Comparison of ENCODE assay signal across 34 mouse cellular contexts in genomic region chr15:101852571-101852970, GRCm38 (mm10). TPM values are rescaled to one million over a fixed set of nuclear protein-coding genes. Genes with fewer than 3 reads are reported as not detected.
DNase-seq lines count a peak whose midpoint lies in the region; ATAC-seq and TF ChIP-seq lines count a peak whose summit lies in the region.
"Had no signal": no experiment of that assay in that cellular context is flagged by ENCODE, and none has a peak within 500 bp of the region (broad histone marks: within the 10 kb centered on the region; RNA-seq: fewer than 3 reads in every experiment).

No protein-coding gene starts in this region.

- H3K36me3 ChIP-seq in forebrain, embryonic 14.5 days (ENCODE audit: control insufficient read depth, insufficient read depth, low read length) = no peaks in the 10 kb centered on the region
- H3K36me3 ChIP-seq in forebrain, postnatal 0 days (ENCODE audit: insufficient read depth) = no peaks in the 10 kb centered on the region
- H3K36me3 ChIP-seq: embryonic facial prominence, embryonic 13.5 days; forebrain, embryonic 10.5 days; heart, embryonic 10.5 days; heart, embryonic 13.5 days had no signal

- H3K27me3 ChIP-seq in forebrain, embryonic 14.5 days (replicated peaks; ENCODE audit: control insufficient read depth, insufficient read depth, low read length) = peaks cover 1% of the 10 kb centered on the region; the same call in 1 of the 2 replicates
- no peaks in the 10 kb centered on the region for H3K27me3 ChIP-seq in forebrain, postnatal 0 days (ENCODE audit: insufficient read depth, low read length)

- 2% methylated on average over 5 of the region's 5 CpGs for WGBS in forebrain, embryonic 14.5 days
- WGBS in forebrain, postnatal 0 days = 7% methylated on average over 5 of the region's 5 CpGs

- no peak overlapping the region for H3K27ac ChIP-seq in forebrain, embryonic 14.5 days (ENCODE audit: low read depth, low read length)
- no peak overlapping the region for H3K27ac ChIP-seq in forebrain, postnatal 0 days (ENCODE audit: low read depth, low read length)
- H3K27ac ChIP-seq: embryonic facial prominence, embryonic 13.5 days; forebrain, embryonic 10.5 days; forebrain, embryonic 13.5 days; heart, adult 2 months; heart, embryonic 10.5 days; heart, embryonic 13.5 days; hindbrain, embryonic 14.5 days; hindbrain, postnatal 0 days had no signal

- TF ChIP-seq CTCF in forebrain, postnatal 0 days (IDR thresholded peaks at IDR 0.05; ENCODE audit: low read depth) = no peak

- H3K4me3 ChIP-seq in forebrain, embryonic 14.5 days (ENCODE audit: low read depth, low read length) = no peak overlapping the region
- H3K4me3 ChIP-seq in forebrain, postnatal 0 days (ENCODE audit: low read depth, low read length) = no peak overlapping the region
- H3K4me3 ChIP-seq: embryonic facial prominence, embryonic 13.5 days; forebrain, embryonic 10.5 days; forebrain, embryonic 13.5 days; heart, adult 2 months; heart, embryonic 10.5 days; heart, embryonic 13.5 days had no signal

- no peak overlapping the region for H3K4me2 ChIP-seq in forebrain, embryonic 14.5 days (ENCODE audit: low read length)
- no peak overlapping the region for H3K4me2 ChIP-seq in forebrain, postnatal 0 days (ENCODE audit: low read depth)
- H3K4me2 ChIP-seq: embryonic facial prominence, embryonic 13.5 days; forebrain, embryonic 13.5 days; heart, embryonic 13.5 days; hindbrain, embryonic 14.5 days had no signal

- no peak overlapping the region for H3K9ac ChIP-seq in forebrain, embryonic 14.5 days (ENCODE audit: low read length)
- no peak overlapping the region for H3K9ac ChIP-seq in forebrain, postnatal 0 days
- H3K9ac ChIP-seq: embryonic facial prominence, embryonic 13.5 days; forebrain, embryonic 13.5 days; heart, embryonic 13.5 days; hindbrain, embryonic 14.5 days had no signal

- no peaks in the 10 kb centered on the region; the same call in 1 of the 2 replicates for H3K4me1 ChIP-seq in forebrain, embryonic 14.5 days (ENCODE audit: control insufficient read depth, insufficient read depth, low read length)
- H3K4me1 ChIP-seq in forebrain, postnatal 0 days (ENCODE audit: insufficient read depth) = no peaks in the 10 kb centered on the region

- no peaks in the 10 kb centered on the region for H3K9me3 ChIP-seq in forebrain, embryonic 14.5 days (replicated peaks; ENCODE audit: control insufficient read depth, low read length)
- no peaks in the 10 kb centered on the region for H3K9me3 ChIP-seq in forebrain, postnatal 0 days (ENCODE audit: low read length)
- H3K9me3 ChIP-seq: embryonic facial prominence, embryonic 13.5 days; forebrain, embryonic 10.5 days; forebrain, embryonic 13.5 days; heart, embryonic 10.5 days; heart, embryonic 13.5 days had no signal

- no peak for ATAC-seq in forebrain, embryonic 14.5 days
- ATAC-seq in forebrain, postnatal 0 days = no peak
- ATAC-seq: forebrain, embryonic 13.5 days; hindbrain, postnatal 0 days; inflammation-experienced regulatory T-cells, adult 6 months; intestine, embryonic 16.5 days had no signal

- peak; percentile 31 for DNase-seq in forebrain, embryonic 14.5 days (ENCODE audit: low spot score)
- DNase-seq in forebrain, postnatal 0 days = no peak
- DNase-seq in ZHBTc4 (ENCODE audit: low read depth, low spot score) = peak; percentile 60
- peak; percentile 79 for DNase-seq in retina, postnatal 1 day
- no peak for DNase-seq in layer of hippocampus, postnatal 10 days (ENCODE audit: low spot score in 2 of 2)
- no peak for DNase-seq in right cerebral cortex, postnatal 14 days
- DNase-seq: adrenal gland, postnatal 10 days; adrenal gland, postnatal 36 days; B cell, adult 2 months; cerebellum, adult 11 months; cerebellum, adult 2 months; cerebellum, adult 9-11 months; cerebellum, postnatal 25 days; gastrocnemius, postnatal 36 days; heart, adult 2 months; heart, postnatal 14 days; heart, postnatal 4 days; kidney, adult 18-20 months had no signal

RNA-seq across cellular contexts. Expression of gene Krt1, which starts 2.0 kb away (rescaled TPM):
- polyA plus RNA-seq in forebrain, embryonic 14.5 days (2014; fragmentation: Nextera tagmentation; extraction: Ambion mirVana) = 5.2 and 7.0 TPM in 2 replicates
- total RNA-seq in forebrain, postnatal 0 days (2014; rRNA removed) = 9.2 and 12.3 TPM in 2 replicates
- polyA plus RNA-seq in forebrain, postnatal 0 days (2015; fragmentation: Nextera tagmentation; extraction: Ambion mirVana) = 18.1 and 20.9 TPM in 2 replicates
- total RNA-seq in layer of hippocampus, postnatal 10 days (2021) = 1 to 10 TPM; 5.4 to 6.9 TPM
- total RNA-seq: CH12.LX; common myeloid progenitor, adult 5-6 weeks; gastrocnemius, adult 8-10 months; gastrocnemius, postnatal 36 days; granulocyte monocyte progenitor cell, adult 5-6 weeks; heart, adult 2 months; heart, postnatal 4 days; MEL had no signal
- polyA plus RNA-seq: inflammation-experienced regulatory T-cells, adult 6 months had no signal

RNA-seq across cellular contexts. Expression of gene Krt77, which starts 16.9 kb away (rescaled TPM):
- polyA plus RNA-seq in forebrain, embryonic 14.5 days (2014; fragmentation: Nextera tagmentation; extraction: Ambion mirVana) = 0.32 and 0.91 TPM in 2 replicates
- 3.7 and 7.7 TPM in 2 replicates for total RNA-seq in forebrain, postnatal 0 days (2014; rRNA removed)
- 1.5 and 2.1 TPM in 2 replicates for polyA plus RNA-seq in forebrain, postnatal 0 days (2015; fragmentation: Nextera tagmentation; extraction: Ambion mirVana)
- total RNA-seq in layer of hippocampus, postnatal 10 days (2021) = 10 to 100 TPM in 1 of 2 experiments, 1 to 10 TPM in 1; 9.5 to 10.4 TPM
- total RNA-seq: adrenal gland, postnatal 10 days; adrenal gland, postnatal 36 days; CH12.LX; common myeloid progenitor, adult 5-6 weeks; gastrocnemius, adult 8-10 months; gastrocnemius, postnatal 36 days; granulocyte monocyte progenitor cell, adult 5-6 weeks; heart, postnatal 14 days; heart, postnatal 4 days; MEL had no signal
- polyA plus RNA-seq: forebrain, embryonic 10.5 days; heart, adult 2 months; heart, embryonic 13.5 days; hindbrain, embryonic 11.5 days; inflammation-experienced regulatory T-cells, adult 6 months had no signal

RNA-seq across cellular contexts. Expression of gene Krt2, which starts 34.6 kb away (rescaled TPM):
- polyA plus RNA-seq in forebrain, embryonic 14.5 days (2014; fragmentation: Nextera tagmentation; extraction: Ambion mirVana) = not detected in 2 replicates
- total RNA-seq in forebrain, postnatal 0 days (2014; rRNA removed) = 0.15 and 0.29 TPM in 2 replicates
- polyA plus RNA-seq in forebrain, postnatal 0 days (2015; fragmentation: Nextera tagmentation; extraction: Ambion mirVana) = 0.05 and 0.11 TPM in 2 replicates
- 1 to 10 TPM; 2.0 to 2.1 TPM for total RNA-seq in layer of hippocampus, postnatal 10 days (2021)
- total RNA-seq: adrenal gland, postnatal 10 days; adrenal gland, postnatal 36 days; CH12.LX; common myeloid progenitor, adult 5-6 weeks; gastrocnemius, adult 8-10 months; gastrocnemius, postnatal 36 days; granulocyte monocyte progenitor cell, adult 5-6 weeks; heart, adult 2 months; heart, postnatal 14 days; heart, postnatal 4 days; MEL had no signal
- polyA plus RNA-seq: cerebellum, adult 2 months; forebrain, embryonic 10.5 days; forebrain, embryonic 13.5 days; heart, adult 2 months; heart, embryonic 10.5 days; heart, embryonic 13.5 days; heart, embryonic 16.5 days; hindbrain, embryonic 11.5 days; hindbrain, embryonic 14.5 days; inflammation-experienced regulatory T-cells, adult 6 months; intestine, embryonic 16.5 days had no signal

RNA-seq across cellular contexts. Expression of gene Krt76, which starts 40.1 kb away (rescaled TPM):
- polyA plus RNA-seq in forebrain, embryonic 14.5 days (2014; fragmentation: Nextera tagmentation; extraction: Ambion mirVana) = not detected in 2 replicates
- not detected in 2 replicates for total RNA-seq in forebrain, postnatal 0 days (2014; rRNA removed)
- not detected in 2 replicates for polyA plus RNA-seq in forebrain, postnatal 0 days (2015; fragmentation: Nextera tagmentation; extraction: Ambion mirVana)
- total RNA-seq in layer of hippocampus, postnatal 10 days (2021) = not detected
- total RNA-seq: adrenal gland, postnatal 10 days; adrenal gland, postnatal 36 days; CH12.LX; common myeloid progenitor, adult 5-6 weeks; gastrocnemius, adult 8-10 months; gastrocnemius, postnatal 36 days; granulocyte monocyte progenitor cell, adult 5-6 weeks; heart, adult 2 months; heart, postnatal 14 days; heart, postnatal 4 days; MEL had no signal
- polyA plus RNA-seq: cerebellum, adult 2 months; forebrain, embryonic 10.5 days; forebrain, embryonic 13.5 days; heart, adult 2 months; heart, embryonic 10.5 days; heart, embryonic 13.5 days; heart, embryonic 16.5 days; hindbrain, embryonic 11.5 days; hindbrain, embryonic 14.5 days; hindbrain, postnatal 0 days; inflammation-experienced regulatory T-cells, adult 6 months; intestine, embryonic 16.5 days had no signal

RNA-seq across cellular contexts. Expression of gene Krt73, which starts 50.4 kb away (rescaled TPM):
- polyA plus RNA-seq in forebrain, embryonic 14.5 days (2014; fragmentation: Nextera tagmentation; extraction: Ambion mirVana) = 0.36 and 0.81 TPM in 2 replicates
- 0.24 and 0.38 TPM in 2 replicates for total RNA-seq in forebrain, postnatal 0 days (2014; rRNA removed)
- 0.54 and 0.69 TPM in 2 replicates for polyA plus RNA-seq in forebrain, postnatal 0 days (2015; fragmentation: Nextera tagmentation; extraction: Ambion mirVana)
- 1 to 10 TPM; 2.7 to 4.4 TPM for total RNA-seq in layer of hippocampus, postnatal 10 days (2021)
- total RNA-seq: adrenal gland, postnatal 10 days; adrenal gland, postnatal 36 days; CH12.LX; common myeloid progenitor, adult 5-6 weeks; gastrocnemius, adult 8-10 months; gastrocnemius, postnatal 36 days; granulocyte monocyte progenitor cell, adult 5-6 weeks; heart, adult 2 months; heart, postnatal 14 days; heart, postnatal 4 days; MEL had no signal
- polyA plus RNA-seq: forebrain, embryonic 10.5 days; heart, adult 2 months; heart, embryonic 10.5 days; heart, embryonic 13.5 days; heart, embryonic 16.5 days; inflammation-experienced regulatory T-cells, adult 6 months; intestine, embryonic 16.5 days had no signal

Comparison
In these comparisons a context has a peak if more than half of its experiments do, and no peak if none do; other contexts are left out.
1. DNase-seq: peak in forebrain, embryonic 14.5 days (single experiment), ZHBTc4 (single experiment) and retina, postnatal 1 day (single experiment); none in forebrain, postnatal 0 days (single experiment), layer of hippocampus, postnatal 10 days (0 of 2) and right cerebral cortex, postnatal 14 days (single experiment).